Mouse (Mus musculus) mature B cell (primary cell): ENCODE data around the gene Iqcm.
"Not testable (repeated sequence)": the region's sequence is repeated elsewhere in the genome, so short reads cannot be mapped to it uniquely, and the experiment has no call there.

Source experiments
- in situ Hi-C: fragments of 300-500 bp; cut with MboI; formaldehyde crosslinking; loops from 2 replicates; pipeline ENCODE4 v1.14.3; 2019

The Iqcm gene

GRCm38 (mm10) chr8:75448394-75448793 lies at the start of gene Iqcm:
Iqcm (plus strand) TSS chr8:75448694.
- in situ Hi-C loops = no loop called here

- in situ Hi-C loops = no loop called here
Measured at GRCm38 (mm10) chr8:75406489-75406888, 42.0 kb upstream of the Iqcm start, which contains the start of gene Gm10358. Gm10358 (minus strand) TSS chr8:75406589.

GRCm38 (mm10) chr8:75415696-75416095 lies 32.8 kb upstream of the Iqcm start:
- in situ Hi-C loops = not testable (repeated sequence)

GRCm38 (mm10) chr8:75476756-75477155 lies 28.3 kb downstream of the Iqcm start:
- in situ Hi-C loops = no loop called here

GRCm38 (mm10) chr8:75489035-75489678 lies 40.7 kb downstream of the Iqcm start:
- in situ Hi-C loops = no loop called here

- in situ Hi-C loops = no loop called here
Measured at GRCm38 (mm10) chr8:75509299-75509698, 60.8 kb downstream of the Iqcm start.

- in situ Hi-C loops = no loop called here
Measured at GRCm38 (mm10) chr8:75513786-75514185, 65.3 kb downstream of the Iqcm start.

GRCm38 (mm10) chr8:75549284-75549683 lies 100.8 kb downstream of the Iqcm start:
- in situ Hi-C loops = no loop called here

- in situ Hi-C loops = no loop called here
Measured at GRCm38 (mm10) chr8:75596281-75596680, 147.8 kb downstream of the Iqcm start.

GRCm38 (mm10) chr8:75642958-75643357 lies 194.5 kb downstream of the Iqcm start:
- in situ Hi-C loops = no loop called here

- in situ Hi-C loops = no loop called here
Measured at GRCm38 (mm10) chr8:75659287-75659686, 210.8 kb downstream of the Iqcm start.

GRCm38 (mm10) chr8:75746561-75746960 lies 298.1 kb downstream of the Iqcm start:
- in situ Hi-C loops = no loop called here

GRCm38 (mm10) chr8:75755596-75755995 lies 307.1 kb downstream of the Iqcm start:
- in situ Hi-C loops = no loop called here

GRCm38 (mm10) chr8:75828468-75829132 lies 380.1 kb downstream of the Iqcm start:
- in situ Hi-C loops = no loop called here

GRCm38 (mm10) chr8:75835245-75835644 lies 386.8 kb downstream of the Iqcm start:
- in situ Hi-C loops = no loop called here

- in situ Hi-C loops = no loop called here
Measured at GRCm38 (mm10) chr8:75917603-75918344, 469.3 kb downstream of the Iqcm start.

GRCm38 (mm10) chr8:75949166-75949565 lies 500.7 kb downstream of the Iqcm start:
- in situ Hi-C loops = no loop called here

GRCm38 (mm10) chr8:75956016-75956415 lies 507.5 kb downstream of the Iqcm start:
- in situ Hi-C loops = no loop called here

- in situ Hi-C loops = no loop called here
Measured at GRCm38 (mm10) chr8:76018501-76018900, 570.0 kb downstream of the Iqcm start.
